Mouse (Mus musculus) right cerebral cortex, postnatal 14 days (tissue): ENCODE results near the gene Twist2.

Experiments used
- DNase-seq: peaks from one replicate; pipeline ENCODE4 v3.0.0; 2022

The Twist2 gene

GRCm38 (mm10) chr1:91800967-91801843 lies at the start of gene Twist2:
Gene Twist2, plus strand, starts transcription at chr1:91801461.
- DNase-seq: peak; percentile 49

GRCm38 (mm10) chr1:91752931-91753330 lies 48.3 kb upstream of the Twist2 start:
- DNase-seq: no peak

- DNase-seq: peak; percentile 84
Observed at GRCm38 (mm10) chr1:91755102-91755501, 46.2 kb upstream of the Twist2 start.

- DNase-seq: no peak
Observed at GRCm38 (mm10) chr1:91757292-91757691, 44.0 kb upstream of the Twist2 start.

- no peak for DNase-seq
Observed at GRCm38 (mm10) chr1:91758143-91758542, 43.1 kb upstream of the Twist2 start.

GRCm38 (mm10) chr1:91758600-91759515 lies 42.4 kb upstream of the Twist2 start:
- no peak for DNase-seq

GRCm38 (mm10) chr1:91760140-91760986 lies 40.9 kb upstream of the Twist2 start:
- DNase-seq: peak; percentile 31

- DNase-seq: no peak
Observed at GRCm38 (mm10) chr1:91762528-91763091, 38.7 kb upstream of the Twist2 start.

- no peak for DNase-seq
Observed at GRCm38 (mm10) chr1:91770221-91770624, 31.0 kb upstream of the Twist2 start.

- no peak for DNase-seq
Observed at GRCm38 (mm10) chr1:91770676-91771075, 30.6 kb upstream of the Twist2 start.

- no peak for DNase-seq
Observed at GRCm38 (mm10) chr1:91776928-91777327, 24.3 kb upstream of the Twist2 start.

- no peak for DNase-seq
Observed at GRCm38 (mm10) chr1:91779819-91780218, 21.4 kb upstream of the Twist2 start.

GRCm38 (mm10) chr1:91781182-91781581 lies 20.1 kb upstream of the Twist2 start:
- no peak for DNase-seq

- no peak for DNase-seq
Observed at GRCm38 (mm10) chr1:91784162-91784561, 17.1 kb upstream of the Twist2 start.

- DNase-seq: no peak
Observed at GRCm38 (mm10) chr1:91799323-91799722, 1.9 kb upstream of the Twist2 start.

- no peak for DNase-seq
Observed at GRCm38 (mm10) chr1:91800348-91800747, 913 bp upstream of the Twist2 start.

GRCm38 (mm10) chr1:91801844-91802366 lies 644 bp downstream of the Twist2 start:
- DNase-seq: no peak

- no peak for DNase-seq
Observed at GRCm38 (mm10) chr1:91802406-91803121, 1.3 kb downstream of the Twist2 start.

GRCm38 (mm10) chr1:91803416-91803815 lies 2.2 kb downstream of the Twist2 start:
- DNase-seq: no peak

- DNase-seq: no peak
Observed at GRCm38 (mm10) chr1:91816067-91816466, 14.8 kb downstream of the Twist2 start.

GRCm38 (mm10) chr1:91816571-91816970 lies 15.3 kb downstream of the Twist2 start:
- no peak for DNase-seq
